Mouse (Mus musculus): Measurements from ENCODE around the gene Cpsf4. TPM values are rescaled to one million over a fixed set of nuclear protein-coding genes. Genes with fewer than 3 reads are reported as not detected.

Gene Cpsf4
- polyA plus RNA-seq, 1 experiment from 2014 or later, result 55.6 TPM

- 10% methylated on average over 6 of the region's 6 CpGs for WGBS
- Histone ChIP-seq H3K4me1 (peaks cover 28% of the 10 kb centered on the region), H3K4me2 (replicated peaks) (peak overlapping the region; percentile 93), H3K9ac (peak overlapping the region; percentile 94), H3K9me3 (no peaks in the 10 kb centered on the region), H3K36me3 (peaks cover 64% of the 10 kb centered on the region), H3K27ac (peak overlapping the region; percentile 84; the same call in 1 of the 2 replicates), H3K27me3 (no peaks in the 10 kb centered on the region), H3K4me3 (peak overlapping the region; percentile 82)
- ATAC-seq (ENCODE audit: low FRiP score, low read depth), result no peak
These were observed 28.2 kb upstream of the Cpsf4 start for GRCm38 (mm10) chr5:145138836-145139235.

- H3K27me3 ChIP-seq, result no peaks in the 10 kb centered on the region
- peak; percentile 93 for ATAC-seq (ENCODE audit: low FRiP score, low read depth)
- WGBS, result 0% methylated on average over 76 of the region's 84 CpGs
- H3K27ac ChIP-seq, result peak within 1 kb of the TSS; percentile 84
- peak within 1 kb of the TSS; percentile 93 for H3K4me2 ChIP-seq (replicated peaks)
- H3K4me1 ChIP-seq, result peaks cover 28% of the 10 kb centered on the region
- peak within 1 kb of the TSS; percentile 94 for H3K9ac ChIP-seq
- peaks cover 64% of the 10 kb centered on the region for H3K36me3 ChIP-seq
- peak within 1 kb of the TSS; percentile 82 for H3K4me3 ChIP-seq
- no peaks in the 10 kb centered on the region for H3K9me3 ChIP-seq
These were observed 27.2 kb upstream of the Cpsf4 start, which contains the start of the genes Pdap1 and Bud31 for GRCm38 (mm10) chr5:145139571-145140519. Pdap1 (minus strand) TSS chr5:145140238. Bud31 (plus strand) TSS chr5:145140362.

GRCm38 (mm10) chr5:145140611-145141010 lies 26.4 kb upstream of the Cpsf4 start:
- H3K9ac ChIP-seq, result peak overlapping the region; percentile 94

GRCm38 (mm10) chr5:145147748-145148147 lies 19.3 kb upstream of the Cpsf4 start:
- H3K9me3 ChIP-seq, result no peaks in the 10 kb centered on the region
- H3K4me3 ChIP-seq, result no peak overlapping the region
- H3K27ac ChIP-seq, result no peak overlapping the region
- H3K27me3 ChIP-seq, result no peaks in the 10 kb centered on the region
- WGBS, result 90% methylated on average over 5 of the region's 5 CpGs
- peaks cover 100% of the 10 kb centered on the region for H3K36me3 ChIP-seq
- no peaks in the 10 kb centered on the region for H3K4me1 ChIP-seq
- ATAC-seq (ENCODE audit: low FRiP score, low read depth), result no peak
- H3K9ac ChIP-seq, result no peak overlapping the region
- no peak overlapping the region for H3K4me2 ChIP-seq (replicated peaks)

More at GRCm38 (mm10) chr5:145140611-145141010, 26.4 kb upstream of the Cpsf4 start:
- no peaks in the 10 kb centered on the region for H3K9me3 ChIP-seq
- peak overlapping the region; percentile 93 for H3K4me2 ChIP-seq (replicated peaks)
- H3K36me3 ChIP-seq, result peaks cover 64% of the 10 kb centered on the region
- WGBS, result under 1% methylated on average over 18 of the region's 18 CpGs
- H3K4me3 ChIP-seq, result peak overlapping the region; percentile 82
- H3K27me3 ChIP-seq, result no peaks in the 10 kb centered on the region
- H3K4me1 ChIP-seq, result peaks cover 28% of the 10 kb centered on the region
- peak overlapping the region; percentile 84 for H3K27ac ChIP-seq
- ATAC-seq (ENCODE audit: low FRiP score, low read depth), result no peak

GRCm38 (mm10) chr5:145149294-145149693 lies 17.7 kb upstream of the Cpsf4 start:
- Histone ChIP-seq H3K9ac (no peak overlapping the region), H3K27ac (no peak overlapping the region), H3K9me3 (no peaks in the 10 kb centered on the region), H3K4me3 (no peak overlapping the region), H3K36me3 (peaks cover 100% of the 10 kb centered on the region), H3K4me1 (no peaks in the 10 kb centered on the region), H3K27me3 (no peaks in the 10 kb centered on the region), H3K4me2 (replicated peaks) (no peak overlapping the region)
- no peak for ATAC-seq (ENCODE audit: low FRiP score, low read depth)
- WGBS, result 94% methylated on average over 6 of the region's 6 CpGs

- H3K27ac ChIP-seq, result no peak overlapping the region
- no peaks in the 10 kb centered on the region for H3K27me3 ChIP-seq
- H3K9ac ChIP-seq, result no peak overlapping the region
- H3K4me1 ChIP-seq, result no peaks in the 10 kb centered on the region
- no peak overlapping the region for H3K4me3 ChIP-seq
- no peaks in the 10 kb centered on the region for H3K9me3 ChIP-seq
- peaks cover 93% of the 10 kb centered on the region for H3K36me3 ChIP-seq
- ATAC-seq (ENCODE audit: low FRiP score, low read depth), result no peak
- H3K4me2 ChIP-seq (replicated peaks), result no peak overlapping the region
- 95% methylated on average over 5 of the region's 5 CpGs for WGBS
These were observed 14.3 kb upstream of the Cpsf4 start for GRCm38 (mm10) chr5:145152690-145153089.

GRCm38 (mm10) chr5:145161361-145161760 lies 5.7 kb upstream of the Cpsf4 start:
- no peak for ATAC-seq (ENCODE audit: low FRiP score, low read depth)
- no peak overlapping the region for H3K9ac ChIP-seq
- no peaks in the 10 kb centered on the region for H3K9me3 ChIP-seq
- peaks cover 84% of the 10 kb centered on the region for H3K36me3 ChIP-seq
- H3K27me3 ChIP-seq, result no peaks in the 10 kb centered on the region
- no peak overlapping the region for H3K4me3 ChIP-seq
- H3K4me1 ChIP-seq, result peaks cover 7% of the 10 kb centered on the region
- no peak overlapping the region for H3K4me2 ChIP-seq (replicated peaks)
- WGBS, result 95% methylated on average over 14 of the region's 14 CpGs
- no peak overlapping the region for H3K27ac ChIP-seq

GRCm38 (mm10) chr5:145164710-145165109 lies 2.3 kb upstream of the Cpsf4 start:
- peaks cover 58% of the 10 kb centered on the region for H3K36me3 ChIP-seq
- no peaks in the 10 kb centered on the region for H3K9me3 ChIP-seq
- no peaks in the 10 kb centered on the region for H3K27me3 ChIP-seq
- no peak overlapping the region for H3K9ac ChIP-seq
- no peak overlapping the region for H3K27ac ChIP-seq
- H3K4me3 ChIP-seq, result no peak overlapping the region
- ATAC-seq (ENCODE audit: low FRiP score, low read depth), result no peak
- peaks cover 22% of the 10 kb centered on the region for H3K4me1 ChIP-seq
- WGBS, result 74% methylated on average over 3 of the region's 3 CpGs
- H3K4me2 ChIP-seq (replicated peaks), result no peak overlapping the region

GRCm38 (mm10) chr5:145165184-145165583 lies 1.8 kb upstream of the Cpsf4 start:
- Histone ChIP-seq H3K27me3 (no peaks in the 10 kb centered on the region), H3K4me2 (replicated peaks) (0 out of 2 replicates have a peak overlapping the region, but pooled peaks have one; percentile 11), H3K27ac (no peak overlapping the region), H3K4me1 (peaks cover 22% of the 10 kb centered on the region), H3K9me3 (no peaks in the 10 kb centered on the region), H3K4me3 (no peak overlapping the region), H3K9ac (no peak overlapping the region), H3K36me3 (peaks cover 55% of the 10 kb centered on the region)
- ATAC-seq (ENCODE audit: low FRiP score, low read depth), result no peak
- WGBS, result 89% methylated on average over 15 of the region's 15 CpGs

- ATAC-seq (ENCODE audit: low FRiP score, low read depth), result peak; percentile 61
- no peaks in the 10 kb centered on the region for H3K27me3 ChIP-seq
- peak overlapping the region; percentile 49; the same call in 1 of the 2 replicates for H3K27ac ChIP-seq
- H3K36me3 ChIP-seq, result peaks cover 56% of the 10 kb centered on the region
- H3K4me1 ChIP-seq, result peaks cover 22% of the 10 kb centered on the region
- under 1% methylated on average over 25 of the region's 28 CpGs for WGBS
- peak overlapping the region; percentile 95 for H3K9ac ChIP-seq
- no peaks in the 10 kb centered on the region for H3K9me3 ChIP-seq
- peak overlapping the region; percentile 92 for H3K4me3 ChIP-seq
- peak overlapping the region; percentile 94 for H3K4me2 ChIP-seq (replicated peaks)
These were observed 271 bp downstream of the Cpsf4 start for GRCm38 (mm10) chr5:145167306-145167661.

- H3K4me3 ChIP-seq, result no peak overlapping the region
- H3K9ac ChIP-seq, result no peak overlapping the region
- no peaks in the 10 kb centered on the region for H3K27me3 ChIP-seq
- 80% methylated on average over 18 of the region's 18 CpGs for WGBS
- no peak for ATAC-seq (ENCODE audit: low FRiP score, low read depth)
- no peak overlapping the region for H3K4me2 ChIP-seq (replicated peaks)
- H3K27ac ChIP-seq, result no peak overlapping the region
- peaks cover 100% of the 10 kb centered on the region for H3K36me3 ChIP-seq
- no peaks in the 10 kb centered on the region for H3K9me3 ChIP-seq
- H3K4me1 ChIP-seq, result no peaks in the 10 kb centered on the region
These were observed 11.5 kb downstream of the Cpsf4 start for GRCm38 (mm10) chr5:145178461-145178980.

- no peak overlapping the region for H3K4me2 ChIP-seq (replicated peaks)
- no peak overlapping the region for H3K27ac ChIP-seq
- peaks cover 10% of the 10 kb centered on the region for H3K4me1 ChIP-seq
- no peak for ATAC-seq (ENCODE audit: low FRiP score, low read depth)
- no peak overlapping the region for H3K9ac ChIP-seq
- no peak overlapping the region for H3K4me3 ChIP-seq
- 88% methylated on average over 2 of the region's 2 CpGs for WGBS
- H3K9me3 ChIP-seq, result no peaks in the 10 kb centered on the region
- H3K36me3 ChIP-seq, result peaks cover 89% of the 10 kb centered on the region
- no peaks in the 10 kb centered on the region for H3K27me3 ChIP-seq
These were observed 18.2 kb downstream of the Cpsf4 start for GRCm38 (mm10) chr5:145185244-145185643.
